10 mouse cellular contexts compared by ENCODE assay signal in genomic region chr17:3020406-3020805, GRCm38 (mm10).
DNase-seq lines count a peak whose midpoint lies in the region; ATAC-seq lines count a peak whose summit lies in the region.
"Had no signal": no experiment of that assay in that cellular context is flagged by ENCODE, and none has a peak within 500 bp of the region (broad histone marks: within the 10 kb centered on the region; RNA-seq: fewer than 3 reads in every experiment).

No protein-coding gene starts in this region.

- no peak for DNase-seq in kidney, postnatal 10 days
- no peak for DNase-seq in midbrain, embryonic 14.5 days
- no peak for DNase-seq in layer of hippocampus, postnatal 14 days (ENCODE audit: low spot score in 2 of 2)
- DNase-seq in right cerebral cortex, postnatal 14 days: no peak
- DNase-seq in frontal cortex, postnatal 36 days (ENCODE audit: low spot score in 2 of 2): no peak
- DNase-seq: kidney, postnatal 4 days had no signal

- H3K36me3 ChIP-seq in kidney, embryonic 15.5 days: no peaks in the 10 kb centered on the region
- H3K36me3 ChIP-seq in limb, embryonic 12.5 days: no peaks in the 10 kb centered on the region
- no peaks in the 10 kb centered on the region for H3K36me3 ChIP-seq in midbrain, embryonic 14.5 days (ENCODE audit: control insufficient read depth, insufficient read depth, low read length)

- no peak overlapping the region for H3K4me2 ChIP-seq in kidney, embryonic 15.5 days
- no peak overlapping the region for H3K4me2 ChIP-seq in limb, embryonic 12.5 days
- H3K4me2 ChIP-seq in midbrain, embryonic 14.5 days (ENCODE audit: low read length): no peak overlapping the region

- WGBS in kidney, embryonic 15.5 days: 94% methylated on average over 1 of the region's 1 CpGs
- 75% methylated on average over 1 of the region's 1 CpGs for WGBS in limb, embryonic 12.5 days
- 97% methylated on average over 1 of the region's 1 CpGs for whole genome bisulfite sequencing in midbrain, embryonic 14.5 days

- no peak overlapping the region for H3K9ac ChIP-seq in kidney, embryonic 15.5 days
- no peak overlapping the region for H3K9ac ChIP-seq in limb, embryonic 12.5 days (replicated peaks)
- no peak overlapping the region for H3K9ac ChIP-seq in midbrain, embryonic 14.5 days (replicated peaks; ENCODE audit: low read length)

- no peaks in the 10 kb centered on the region for H3K27me3 ChIP-seq in kidney, embryonic 15.5 days
- H3K27me3 ChIP-seq in limb, embryonic 12.5 days: no peaks in the 10 kb centered on the region
- H3K27me3 ChIP-seq in midbrain, embryonic 14.5 days (ENCODE audit: control insufficient read depth, insufficient read depth, low read length): no peaks in the 10 kb centered on the region

- no peaks in the 10 kb centered on the region for H3K4me1 ChIP-seq in kidney, embryonic 15.5 days
- no peaks in the 10 kb centered on the region for H3K4me1 ChIP-seq in limb, embryonic 12.5 days (replicated peaks)
- H3K4me1 ChIP-seq in midbrain, embryonic 14.5 days (ENCODE audit: control insufficient read depth, insufficient read depth, low read length): no peaks in the 10 kb centered on the region

- H3K4me3 ChIP-seq in kidney, embryonic 15.5 days (replicated peaks): no peak overlapping the region
- H3K4me3 ChIP-seq in limb, embryonic 12.5 days (replicated peaks): no peak overlapping the region
- no peak overlapping the region for H3K4me3 ChIP-seq in midbrain, embryonic 14.5 days (replicated peaks; ENCODE audit: low read depth, low read length)
- H3K4me3 ChIP-seq: myocyte had no signal

- peaks cover 18% of the 10 kb centered on the region for H3K9me3 ChIP-seq in kidney, embryonic 15.5 days (replicated peaks)
- peaks cover 83% of the 10 kb centered on the region for H3K9me3 ChIP-seq in limb, embryonic 12.5 days
- peaks cover 18% of the 10 kb centered on the region for H3K9me3 ChIP-seq in midbrain, embryonic 14.5 days (ENCODE audit: control insufficient read depth, low read length)

- ATAC-seq in kidney, embryonic 15.5 days (replicated peaks; ENCODE audit: low FRiP score): peak; percentile 73; the same call in 1 of the 2 replicates
- peak; percentile 54; the same call in 1 of the 2 replicates for ATAC-seq in erythroblast, adult 5-6 weeks (replicated peaks; ENCODE audit: low FRiP score, poor library complexity, severe bottlenecking)
- peak; percentile 71; the same call in 1 of the 2 replicates for ATAC-seq in limb, embryonic 12.5 days (ENCODE audit: insufficient number of reproducible peaks, insufficient read depth, low FRiP score, low TSS enrichment, low read depth)
- peak; percentile 74 for ATAC-seq in midbrain, embryonic 14.5 days (ENCODE audit: low FRiP score, low TSS enrichment)

- no peak overlapping the region for H3K27ac ChIP-seq in kidney, embryonic 15.5 days
- H3K27ac ChIP-seq in limb, embryonic 12.5 days: no peak overlapping the region
- no peak overlapping the region for H3K27ac ChIP-seq in midbrain, embryonic 14.5 days (replicated peaks; ENCODE audit: low read depth, low read length)
